Mouse (Mus musculus) heart, adult 2 months (tissue): ENCODE results near the gene Ankib1. TPM values are rescaled to one million over a fixed set of nuclear protein-coding genes. Genes with fewer than 3 reads are reported as not detected.
"Not testable (repeated sequence)": the region's sequence is repeated elsewhere in the genome, so short reads cannot be mapped to it uniquely, and the experiment has no call there.

Experiments used
- DNase-seq, 2 experiments: peaks; one replicate each; pipeline ENCODE4 v3.0.0; 2021
- H3K27ac ChIP-seq: fragments of 200-600 bp; 2 replicates; pipeline ENCODE4 v1.8.1; 2022
- H3K27me3 ChIP-seq: fragments of 200-500 bp; 2 replicates; pipeline ENCODE4 v1.6.1; 2012; ENCODE audit warnings: mild to moderate bottlenecking, low read length, inconsistent platforms, mixed read lengths; ENCODE audit not compliant: control insufficient read depth, insufficient read depth
- H3K36me3 ChIP-seq: fragments of 200-500 bp; 2 replicates; pipeline ENCODE4 v1.6.1; 2012; ENCODE audit warnings: low read length, inconsistent platforms; ENCODE audit not compliant: control insufficient read depth, insufficient read depth
- H3K4me1 ChIP-seq: fragments of 200-500 bp; 2 replicates; pipeline ENCODE4 v1.6.1; 2011; ENCODE audit warnings: low read length; ENCODE audit not compliant: control insufficient read depth, insufficient read depth
- H3K4me3 ChIP-seq: fragments of 200-600 bp; 2 replicates; pipeline ENCODE4 v1.8.1; 2022
- H3K79me2 ChIP-seq: fragments of 200-500 bp; replicated peaks from 2 replicates; pipeline ENCODE4 v1.6.1; 2012; ENCODE audit warnings: mild to moderate bottlenecking, inconsistent platforms, low read length, moderate library complexity, mixed read lengths; ENCODE audit not compliant: control insufficient read depth, insufficient read depth
- H3K9ac ChIP-seq: fragments of 200-500 bp; 2 replicates; pipeline ENCODE4 v1.6.1; 2012; ENCODE audit warnings: low read depth, mild to moderate bottlenecking, control low read depth, inconsistent platforms, low read length, mixed read lengths
- CTCF ChIP-seq: fragments of 200-600 bp; IDR thresholded peaks from 2 replicates; pipeline ENCODE4 v1.8.1; 2022; ENCODE audit warnings: antibody characterized with exemption, mild to moderate bottlenecking, moderate library complexity
- EP300 ChIP-seq: fragments of 200-500 bp; IDR thresholded peaks from 2 replicates; pipeline ENCODE4 v1.6.1; 2011; ENCODE audit warnings: low read depth, low read length, control low read depth; ENCODE audit not compliant: insufficient read depth
- POLR2A ChIP-seq: fragments of 200-500 bp; IDR thresholded peaks from 2 replicates; pipeline ENCODE4 v1.6.1; 2011; ENCODE audit warnings: mild to moderate bottlenecking, low read depth, low read length, control low read depth; ENCODE audit not compliant: insufficient read depth
- WGBS: fragments of 180-500 bp; shearing (Covaris S2); methylation state at CpG from one replicate; pipeline ENCODE4 v1.1.7; 2018; 5-methylcytosine and 5-hydroxymethylcytosine counted together
- intact Hi-C: fragments of 180-260 bp; cut with DNase I; formaldehyde crosslinking; loops from one replicate; pipeline ENCODE4 v1.15.1; 2025
- polyA plus RNA-seq: library from polyadenylated mRNA; depleted of rRNA; stranded (reverse); fragments of >200 nt; gene quantifications from 2 replicates; pipeline ENCODE4 v1.2.3, GENCODE M21; 2012
- total RNA-seq, 2 experiments: library from RNA; stranded (reverse); gene quantifications; 2 replicates each; pipeline ENCODE4 v1.2.3; 2021

Ankib1 gene
- total and polyA plus RNA-seq, 3 experiments = 3.6 to 28.0 (median 25.2) TPM

DNA sequence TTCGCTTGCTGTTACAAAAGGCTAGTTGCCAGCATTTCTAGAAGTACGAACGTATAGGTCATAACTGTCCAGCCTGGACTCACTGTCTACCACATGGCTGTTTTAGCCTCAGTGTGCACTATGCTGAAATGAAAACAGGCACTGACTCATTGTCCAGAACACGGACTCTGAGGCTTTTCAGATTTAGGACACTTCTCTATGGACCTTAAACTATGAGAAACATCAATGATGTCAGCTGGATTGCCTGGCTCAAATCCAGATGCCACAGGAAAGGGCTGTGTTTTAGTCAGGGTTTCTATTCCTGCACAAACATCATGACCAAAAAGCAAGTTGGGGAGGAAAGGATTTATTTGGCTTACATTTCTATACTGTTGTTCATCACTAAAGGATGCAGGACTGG lies 15.2 kb downstream of the Ankib1 start:
- H3K36me3 ChIP-seq = peaks cover 5% of the 10 kb centered on the region
- DNase-seq = peak in 1 of 2 experiments; percentile 26
- TF ChIP-seq CTCF (no peak), POLR2A (no peak), EP300 (no peak)

DNA sequence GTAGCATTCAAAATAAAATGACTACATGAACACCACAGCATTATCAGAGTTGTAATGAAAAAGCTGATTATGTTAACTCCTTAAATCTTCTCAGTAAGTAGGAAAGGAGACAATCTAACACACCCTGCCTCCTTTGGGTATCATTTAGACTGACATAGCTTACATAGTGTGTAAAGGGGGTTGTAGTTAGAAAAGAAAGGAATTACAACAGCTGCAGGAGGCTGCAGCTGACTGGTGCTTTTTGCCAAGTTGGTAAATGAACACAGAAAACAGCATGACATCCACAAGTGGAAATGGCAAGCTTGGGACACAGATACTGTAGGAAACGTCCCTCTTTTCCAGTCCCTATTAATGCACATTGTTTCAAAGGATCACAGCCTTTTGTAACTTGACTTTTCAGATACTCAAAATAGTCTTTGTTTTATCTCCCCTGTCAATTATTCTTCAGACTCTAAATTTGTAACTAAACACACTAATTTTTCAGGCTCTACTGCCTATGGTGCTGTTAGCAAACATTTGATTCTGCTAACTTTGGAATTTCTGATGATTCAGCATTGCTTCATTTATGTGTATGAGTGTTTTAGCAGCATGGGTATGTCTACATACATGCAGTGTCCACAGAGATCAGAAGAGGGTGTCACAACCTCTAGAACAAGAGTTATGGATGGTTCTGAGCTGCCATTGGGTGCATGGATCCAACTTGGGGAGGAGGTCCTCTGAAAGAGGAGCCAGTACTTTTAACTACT lies 17.8 kb downstream of the Ankib1 start:
- H3K27ac ChIP-seq = no peak overlapping the region
- no peak overlapping the region for H3K9ac ChIP-seq
- peaks cover 2% of the 10 kb centered on the region for H3K4me1 ChIP-seq
- H3K4me3 ChIP-seq = no peak overlapping the region
- no peak for DNase-seq
- H3K27me3 ChIP-seq = no peaks in the 10 kb centered on the region
- H3K79me2 ChIP-seq = peaks cover 4% of the 10 kb centered on the region; the same call in 1 of the 2 replicates
- no peak for TF ChIP-seq CTCF
- no peak for TF ChIP-seq EP300
- no peak for TF ChIP-seq POLR2A
- intact Hi-C loops = no loop called here
- WGBS = 30% methylated on average over 1 of the region's 1 CpGs
- H3K36me3 ChIP-seq = peaks cover 5% of the 10 kb centered on the region

More for the DNA sequence above, 15.2 kb downstream of the Ankib1 start:
- no peaks in the 10 kb centered on the region for H3K27me3 ChIP-seq
- H3K9ac ChIP-seq = no peak overlapping the region
- H3K4me1 ChIP-seq = peaks cover 2% of the 10 kb centered on the region
- H3K27ac ChIP-seq = no peak overlapping the region
- WGBS = 51% methylated on average over 4 of the region's 4 CpGs
- H3K4me3 ChIP-seq = no peak overlapping the region
- intact Hi-C loops = no loop called here
- peaks cover 4% of the 10 kb centered on the region; the same call in 1 of the 2 replicates for H3K79me2 ChIP-seq

DNA sequence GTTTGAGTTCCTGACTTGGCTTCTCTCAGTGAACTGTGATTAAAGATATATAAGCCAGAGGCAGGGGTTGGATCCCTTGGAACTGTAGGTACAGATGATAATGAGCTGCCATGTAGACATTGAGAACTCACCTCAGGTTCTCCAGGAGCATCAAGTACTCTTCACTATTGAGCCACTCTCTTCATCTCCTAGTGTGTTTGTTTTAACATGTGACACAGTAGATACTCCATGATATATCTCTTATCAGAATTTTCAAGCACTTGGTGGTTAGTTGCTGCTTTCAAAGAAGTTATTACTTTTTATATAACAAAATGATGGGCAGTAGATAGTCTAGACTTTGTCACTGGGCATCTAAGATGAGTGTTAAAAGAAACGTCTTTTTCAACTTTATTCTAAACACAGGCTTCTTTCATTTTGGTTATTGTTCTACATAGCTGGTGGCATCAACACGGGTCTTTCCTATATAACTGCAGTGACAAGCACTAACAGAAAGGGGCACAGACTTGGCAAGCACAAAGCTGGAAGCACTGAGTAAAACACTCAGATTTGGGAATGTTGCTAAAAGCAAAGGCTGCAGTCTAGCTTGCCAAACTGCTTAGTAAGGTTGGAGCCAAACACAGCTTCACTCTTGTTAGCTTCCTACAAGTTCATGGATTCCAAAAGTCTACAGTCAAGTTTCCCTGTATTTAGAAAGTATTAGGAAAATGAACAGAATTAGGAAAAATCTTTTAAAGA lies 18.6 kb downstream of the Ankib1 start:
- TF ChIP-seq EP300 (no peak), CTCF (no peak), POLR2A (no peak)
- no peak for DNase-seq
- Histone ChIP-seq H3K9ac (no peak overlapping the region), H3K4me1 (peaks cover 2% of the 10 kb centered on the region), H3K36me3 (peaks cover 5% of the 10 kb centered on the region), H3K4me3 (no peak overlapping the region), H3K27ac (no peak overlapping the region), H3K27me3 (no peaks in the 10 kb centered on the region), H3K79me2 (peaks cover 4% of the 10 kb centered on the region; the same call in 1 of the 2 replicates)
- intact Hi-C loops = no loop called here
- 76% methylated on average over 2 of the region's 2 CpGs for WGBS

DNA sequence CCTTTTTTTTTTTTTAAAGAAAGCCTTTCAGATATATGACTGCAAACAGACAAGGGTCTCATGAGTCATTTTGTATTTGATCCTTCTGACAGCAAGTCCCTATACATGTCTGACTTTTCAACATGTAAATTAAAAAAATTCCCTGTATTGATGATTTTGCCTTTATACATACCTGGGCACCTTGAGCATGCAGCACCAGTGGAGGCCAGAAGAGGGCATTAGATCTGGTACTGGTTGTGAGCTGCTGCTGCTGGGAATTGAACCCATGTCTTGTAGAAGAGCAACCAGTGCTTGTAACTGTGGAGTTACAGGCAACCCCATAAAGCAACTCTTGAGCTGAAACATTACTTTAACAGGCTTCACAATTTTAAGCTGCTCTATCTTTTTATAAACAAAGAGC lies 20.1 kb downstream of the Ankib1 start:
- Histone ChIP-seq H3K9ac (no peak overlapping the region), H3K36me3 (no peaks in the 10 kb centered on the region), H3K79me2 (peaks cover 4% of the 10 kb centered on the region), H3K4me1 (peaks cover 2% of the 10 kb centered on the region), H3K27ac (no peak overlapping the region), H3K27me3 (no peaks in the 10 kb centered on the region), H3K4me3 (no peak overlapping the region)
- no peak for DNase-seq
- peak; percentile 52 for TF ChIP-seq CTCF
- no peak for TF ChIP-seq POLR2A
- TF ChIP-seq EP300 = no peak
- intact Hi-C loops = no loop called here

GRCm38 (mm10) chr5:3772017-3772416 lies 30.7 kb downstream of the Ankib1 start:
- H3K27ac ChIP-seq = no peak overlapping the region
- no peak overlapping the region for H3K4me3 ChIP-seq
- H3K27me3 ChIP-seq = no peaks in the 10 kb centered on the region
- no peaks in the 10 kb centered on the region for H3K4me1 ChIP-seq
- no peaks in the 10 kb centered on the region for H3K36me3 ChIP-seq
- H3K9ac ChIP-seq = no peak overlapping the region
- TF ChIP-seq CTCF (no peak), EP300 (no peak), POLR2A (no peak)
- DNase-seq = no peak
- no peaks in the 10 kb centered on the region for H3K79me2 ChIP-seq
- 48% methylated on average over 3 of the region's 3 CpGs for WGBS
- intact Hi-C loops = no loop called here

GRCm38 (mm10) chr5:3771512-3771911 lies 31.2 kb downstream of the Ankib1 start:
- H3K27ac ChIP-seq = no peak overlapping the region
- no peak for TF ChIP-seq CTCF
- TF ChIP-seq EP300 = no peak
- TF ChIP-seq POLR2A = no peak
- H3K36me3 ChIP-seq = no peaks in the 10 kb centered on the region
- intact Hi-C loops = no loop called here
- no peaks in the 10 kb centered on the region for H3K79me2 ChIP-seq
- no peak for DNase-seq
- no peaks in the 10 kb centered on the region for H3K4me1 ChIP-seq
- no peak overlapping the region for H3K9ac ChIP-seq
- WGBS = 76% methylated on average over 3 of the region's 3 CpGs
- no peak overlapping the region for H3K4me3 ChIP-seq
- no peaks in the 10 kb centered on the region for H3K27me3 ChIP-seq

DNA sequence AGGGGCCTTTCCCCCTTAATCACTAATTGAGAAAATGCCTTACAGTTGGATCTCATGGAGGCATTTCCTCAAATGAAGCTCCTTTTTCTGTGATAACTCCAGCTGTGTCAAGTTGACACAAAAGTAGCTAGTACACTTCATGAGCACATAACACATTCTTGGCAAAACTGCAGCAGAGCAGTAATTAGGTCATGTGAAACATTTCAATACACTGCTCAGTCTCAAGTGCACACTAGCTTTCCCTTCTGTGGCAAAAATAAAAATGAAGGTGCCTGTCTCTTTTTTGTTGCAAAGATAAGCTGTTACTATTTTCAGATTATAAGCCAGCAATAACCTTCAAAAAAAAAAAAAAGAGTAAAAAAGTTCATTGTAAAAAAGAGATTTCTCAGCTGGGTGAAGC lies 52.2 kb downstream of the Ankib1 start:
- H3K27me3 ChIP-seq, H3K9ac ChIP-seq, DNase-seq, H3K4me1 ChIP-seq, H3K36me3 ChIP-seq, H3K4me3 ChIP-seq, H3K27ac ChIP-seq, intact Hi-C loops, H3K79me2 ChIP-seq: not testable (repeated sequence)

GRCm38 (mm10) chr5:3732846-3733245 lies 69.9 kb downstream of the Ankib1 start:
- peak overlapping the region; percentile 2; the same call in 1 of the 2 replicates for H3K4me3 ChIP-seq
- WGBS = 98% methylated on average over 24 of the region's 24 CpGs
- H3K27ac ChIP-seq = peak overlapping the region; percentile 36; the same call in 1 of the 2 replicates
- H3K79me2 ChIP-seq, H3K36me3 ChIP-seq, H3K4me1 ChIP-seq, DNase-seq, H3K27me3 ChIP-seq, H3K9ac ChIP-seq: not testable (repeated sequence)
- intact Hi-C loops = loop anchor here (2.0 kb wide), 1 partner anchor 70 kb away; the partner anchor contains the start of genes Ankib1 and Krit1
